Mouse (Mus musculus) neural tube, embryonic 10.5 days (tissue): ENCODE results near the gene Slc13a3.

Experiments
- DNase-seq: peaks from one replicate; pipeline ENCODE4 v3.0.0-alpha.2; 2017; ENCODE audit warnings: low spot score; ENCODE audit errors: extremely low spot score

The Slc13a3 gene

DNA sequence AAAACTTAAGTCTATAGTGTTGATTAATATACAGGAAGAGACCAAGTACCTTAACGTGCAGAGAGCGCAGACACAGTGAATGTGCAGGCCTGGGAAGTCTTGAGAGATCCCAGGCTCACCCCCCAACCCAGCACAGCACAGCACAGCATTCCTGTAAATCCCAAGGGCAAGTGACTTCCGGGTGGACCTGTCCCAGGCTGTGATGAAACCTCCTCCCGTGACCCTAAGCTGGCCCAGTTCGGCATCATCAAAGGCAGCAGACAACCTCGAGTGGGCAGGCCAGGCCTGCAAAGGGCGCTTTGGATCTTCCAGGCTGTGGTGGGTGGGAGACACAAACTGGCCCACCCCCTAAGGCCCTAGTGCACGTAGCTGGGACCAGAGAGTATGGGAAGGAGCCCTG lies 9.0 kb upstream of the Slc13a3 start:
- DNase-seq: no peak

GRCm38 (mm10) chr2:165475850-165476249 lies 2.8 kb upstream of the Slc13a3 start:
- DNase-seq: no peak

GRCm38 (mm10) chr2:165475412-165475811 lies 2.4 kb upstream of the Slc13a3 start:
- DNase-seq: no peak

- DNase-seq: no peak
Observed at GRCm38 (mm10) chr2:165471943-165472342, 1.1 kb downstream of the Slc13a3 start.

DNA sequence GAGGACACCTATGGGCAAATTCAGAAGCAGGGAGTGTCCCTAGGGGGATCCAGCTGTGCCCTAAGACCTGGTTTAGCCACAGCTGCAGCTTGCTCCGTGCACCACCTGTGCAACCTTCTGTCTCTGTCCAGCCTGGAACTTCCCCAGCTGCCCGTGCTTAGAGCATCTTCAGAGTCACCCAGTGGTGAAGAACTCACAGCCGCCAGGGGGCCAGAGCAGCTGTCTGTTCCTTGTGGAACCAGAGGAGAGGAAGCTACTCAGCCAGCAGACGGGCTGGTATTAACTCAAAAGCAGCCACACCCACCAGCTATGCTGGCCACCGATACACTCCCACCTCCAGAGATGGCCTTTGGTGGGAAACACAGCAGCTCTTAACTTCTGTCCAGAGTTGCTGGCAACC lies 2.9 kb downstream of the Slc13a3 start:
- no peak for DNase-seq

DNA sequence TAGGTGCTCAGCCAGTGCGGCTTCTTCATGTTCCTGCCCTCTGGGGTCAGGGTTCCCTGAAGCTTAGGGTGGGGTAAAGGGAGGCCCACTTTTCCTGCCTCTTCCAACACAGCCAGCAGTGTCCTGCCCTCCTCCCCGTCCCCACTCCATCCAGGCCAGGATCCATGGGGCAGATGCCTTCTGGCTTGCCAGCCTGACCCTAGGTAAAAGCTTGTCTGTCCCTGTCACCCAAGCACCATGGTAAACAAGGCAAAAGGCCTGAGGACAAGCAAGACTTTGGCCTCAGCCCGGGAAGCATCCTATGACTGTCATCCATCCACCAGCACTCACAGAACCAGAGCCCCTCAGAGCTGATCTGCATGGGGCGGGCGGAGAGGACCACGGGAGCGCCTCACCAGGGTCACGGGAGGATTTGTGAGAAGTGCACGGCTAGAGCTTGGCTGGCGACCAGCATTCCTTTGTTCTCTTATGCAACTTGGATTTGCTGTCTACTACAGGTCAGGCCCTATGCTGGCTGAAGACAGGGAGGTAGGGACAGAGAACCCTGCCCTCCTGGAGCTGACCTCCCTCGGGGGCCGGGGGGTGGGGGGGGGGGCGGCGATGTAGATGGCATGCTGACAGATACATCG lies 5.1 kb downstream of the Slc13a3 start:
- no peak for DNase-seq

DNA sequence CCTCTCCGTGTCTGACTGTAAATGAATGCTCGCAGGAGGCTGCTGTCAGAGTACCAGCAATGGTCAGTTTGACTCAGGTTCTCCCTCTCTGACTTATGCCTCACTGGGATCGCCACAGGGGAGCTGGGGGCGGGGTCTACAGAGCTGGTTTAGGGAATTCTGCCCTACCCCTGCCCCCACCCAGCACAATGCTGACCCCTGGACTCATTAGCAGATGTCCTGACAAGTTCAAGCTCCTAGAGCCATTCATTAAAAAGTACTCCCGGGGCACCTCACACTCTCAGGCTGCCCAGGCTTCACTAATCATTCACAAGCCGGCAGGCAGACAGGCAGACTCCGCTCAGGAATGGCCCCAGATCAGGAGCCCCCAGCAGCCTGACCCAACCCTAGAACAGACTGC lies 13.4 kb downstream of the Slc13a3 start:
- peak; percentile 38 for DNase-seq

- DNase-seq: no peak
Observed at GRCm38 (mm10) chr2:165458189-165458588, 14.8 kb downstream of the Slc13a3 start.

GRCm38 (mm10) chr2:165456710-165457109 lies 16.3 kb downstream of the Slc13a3 start:
- DNase-seq: no peak

GRCm38 (mm10) chr2:165452730-165453693 lies 20.0 kb downstream of the Slc13a3 start:
- no peak for DNase-seq

DNA sequence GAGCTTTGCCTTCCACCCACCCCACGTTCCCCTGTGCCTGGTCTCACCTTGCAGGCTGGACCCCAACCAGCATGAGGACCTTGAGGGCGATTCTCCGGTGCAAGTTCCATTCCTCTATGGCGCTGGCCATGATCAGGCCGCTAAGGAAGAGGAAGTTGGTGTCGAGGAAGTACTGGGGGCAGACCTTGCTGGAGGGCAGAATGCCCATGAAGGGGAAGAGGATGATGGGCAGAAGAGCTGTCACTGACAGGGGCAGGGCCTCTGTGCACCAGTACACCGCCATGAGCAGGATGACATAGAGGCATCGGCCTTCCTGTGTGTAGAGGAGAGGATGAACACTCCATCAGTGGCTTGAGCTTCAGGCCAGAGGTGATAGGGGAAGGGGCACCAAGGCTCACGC lies 24.6 kb downstream of the Slc13a3 start:
- no peak for DNase-seq

- no peak for DNase-seq
Observed at GRCm38 (mm10) chr2:165444861-165445260, 28.2 kb downstream of the Slc13a3 start.

DNA sequence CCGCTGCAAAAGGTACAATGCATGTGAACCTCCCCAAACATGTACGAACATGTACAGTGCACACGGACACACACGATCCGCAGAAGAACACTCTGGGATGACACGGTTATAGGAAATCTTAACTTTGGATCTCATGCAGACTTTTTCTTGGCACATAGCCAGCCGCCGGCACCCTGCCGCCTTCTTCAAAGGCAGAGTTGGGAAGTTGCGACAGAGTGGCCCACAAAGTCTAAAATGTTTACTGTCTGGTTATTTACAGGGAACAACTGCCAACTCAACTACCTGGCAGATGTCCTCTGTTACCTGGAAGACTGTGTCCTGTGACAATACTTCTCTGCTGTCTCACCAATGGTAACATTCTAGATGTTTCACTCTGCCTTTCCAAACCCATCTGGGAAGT lies 30.0 kb downstream of the Slc13a3 start:
- DNase-seq: no peak

- no peak for DNase-seq
Observed at GRCm38 (mm10) chr2:165441613-165442012, 31.4 kb downstream of the Slc13a3 start.

- no peak for DNase-seq
Observed at GRCm38 (mm10) chr2:165439613-165440012, 33.4 kb downstream of the Slc13a3 start.

GRCm38 (mm10) chr2:165438881-165439280 lies 34.1 kb downstream of the Slc13a3 start:
- DNase-seq: no peak

DNA sequence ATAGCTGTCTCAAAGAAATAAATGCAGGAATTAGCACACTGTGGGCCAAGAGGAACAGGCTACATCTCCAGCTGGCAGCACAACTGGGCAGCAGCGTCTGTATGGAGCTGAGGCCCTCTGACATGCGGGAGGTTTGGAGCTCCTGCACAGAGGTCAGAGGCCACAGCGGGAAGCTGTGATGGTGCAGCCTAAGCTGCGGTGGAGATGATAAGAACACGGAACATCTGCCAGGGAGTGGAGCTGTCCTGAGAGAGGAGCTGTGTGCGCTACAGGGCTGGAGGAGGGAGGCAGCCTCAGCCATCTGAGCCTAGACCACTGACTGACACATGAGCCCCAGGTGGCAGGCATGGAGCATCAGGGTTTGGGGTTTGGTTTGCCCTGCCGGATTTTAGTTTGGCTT lies 44.3 kb downstream of the Slc13a3 start:
- no peak for DNase-seq

DNA sequence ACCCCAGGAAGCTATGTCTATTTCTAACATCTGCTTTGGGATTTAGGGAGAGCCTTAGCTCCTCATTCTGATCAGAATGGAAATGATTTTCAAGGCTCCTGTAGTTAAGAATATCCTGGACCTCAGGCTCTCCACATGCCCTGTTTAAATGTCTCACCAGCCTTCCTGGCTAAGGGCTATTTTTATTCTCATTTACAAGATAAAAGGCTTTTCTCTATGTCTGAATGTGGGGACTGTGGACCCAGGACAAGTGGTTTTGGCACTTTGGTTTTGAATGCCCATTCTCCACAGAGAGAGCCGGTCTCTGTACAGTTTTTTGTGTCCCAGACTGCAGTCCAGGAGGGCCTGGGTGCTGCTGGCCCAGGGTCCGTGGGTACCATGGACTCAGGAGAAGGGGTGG lies 52.8 kb downstream of the Slc13a3 start:
- DNase-seq: no peak

GRCm38 (mm10) chr2:165419670-165420111 lies 53.3 kb downstream of the Slc13a3 start:
- no peak for DNase-seq

DNA sequence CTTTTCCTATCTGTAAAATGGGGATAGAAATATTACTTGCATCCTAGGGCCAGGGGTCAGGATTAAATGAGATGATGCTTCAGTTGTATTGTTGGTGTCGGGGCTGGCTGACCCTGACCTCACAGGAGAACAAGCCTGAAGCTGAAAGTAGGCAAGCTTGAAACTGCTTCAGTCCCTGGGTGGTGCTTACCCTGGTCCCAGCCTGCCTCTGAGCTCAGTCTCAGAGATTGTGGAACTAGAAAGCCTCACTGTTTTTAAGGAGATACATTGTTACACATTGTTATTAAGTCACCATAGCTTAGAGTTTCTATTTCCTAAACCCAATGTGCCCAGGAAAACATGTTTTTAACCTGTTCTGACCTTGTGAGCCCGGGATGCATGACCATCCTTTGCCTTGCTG lies 54.5 kb downstream of the Slc13a3 start:
- DNase-seq: no peak

DNA sequence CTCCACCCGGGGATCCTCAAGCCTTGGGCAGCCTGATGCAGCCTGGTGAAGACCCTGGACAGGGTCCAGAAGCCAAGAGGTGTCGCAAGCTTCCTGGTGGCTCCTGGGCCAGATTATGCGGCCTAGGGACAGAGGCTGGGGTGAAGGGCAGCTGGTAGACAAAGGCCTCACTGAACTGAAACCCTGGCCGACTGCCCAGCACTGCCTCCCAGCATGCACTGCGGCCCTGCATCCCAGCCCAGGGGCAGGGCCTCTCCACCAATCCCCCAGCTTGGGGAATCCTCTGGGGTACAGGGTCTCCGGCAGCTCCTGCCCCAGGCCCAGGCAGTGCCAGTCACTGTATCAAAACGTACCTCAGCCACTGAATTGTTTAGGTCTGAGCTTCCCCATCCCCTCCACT lies 55.7 kb downstream of the Slc13a3 start:
- no peak for DNase-seq

DNA sequence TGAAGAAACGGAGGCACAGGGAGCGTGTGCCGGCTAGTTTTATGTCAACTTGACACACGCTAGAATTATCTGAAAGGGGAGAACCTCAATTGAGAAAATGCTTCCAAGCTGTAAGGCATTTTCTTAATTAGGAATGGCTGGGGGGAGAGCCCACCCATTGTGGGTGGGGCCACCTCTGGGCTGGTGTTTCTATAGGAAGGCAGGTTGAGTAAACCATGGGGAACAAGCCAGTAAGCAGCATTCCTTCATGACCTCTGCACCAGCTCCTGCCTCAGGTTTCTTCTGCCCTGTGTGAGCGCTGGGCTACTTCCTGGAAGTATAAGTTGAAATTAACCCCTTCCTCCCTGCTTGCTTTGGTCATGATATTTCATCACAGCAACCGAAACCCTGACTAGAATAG lies 57.2 kb downstream of the Slc13a3 start:
- no peak for DNase-seq
